Mouse (Mus musculus) lung, adult 2 months (tissue): ENCODE measurements around the gene Cd248.

ENCODE experiments used
- CTCF ChIP-seq: fragments of 200-500 bp; IDR thresholded peaks from 2 replicates; pipeline ENCODE4 v1.5.1; 2011; ENCODE audit warnings: mild to moderate bottlenecking, low read length, control low read depth; ENCODE audit not compliant: insufficient read depth
- POLR2A ChIP-seq: fragments of 200-500 bp; IDR thresholded peaks from 2 replicates; pipeline ENCODE4 v1.6.1; 2011; ENCODE audit warnings: low read depth, mild to moderate bottlenecking, control low read depth, low read length, borderline replicate concordance; ENCODE audit errors: extremely low read depth

DNA sequence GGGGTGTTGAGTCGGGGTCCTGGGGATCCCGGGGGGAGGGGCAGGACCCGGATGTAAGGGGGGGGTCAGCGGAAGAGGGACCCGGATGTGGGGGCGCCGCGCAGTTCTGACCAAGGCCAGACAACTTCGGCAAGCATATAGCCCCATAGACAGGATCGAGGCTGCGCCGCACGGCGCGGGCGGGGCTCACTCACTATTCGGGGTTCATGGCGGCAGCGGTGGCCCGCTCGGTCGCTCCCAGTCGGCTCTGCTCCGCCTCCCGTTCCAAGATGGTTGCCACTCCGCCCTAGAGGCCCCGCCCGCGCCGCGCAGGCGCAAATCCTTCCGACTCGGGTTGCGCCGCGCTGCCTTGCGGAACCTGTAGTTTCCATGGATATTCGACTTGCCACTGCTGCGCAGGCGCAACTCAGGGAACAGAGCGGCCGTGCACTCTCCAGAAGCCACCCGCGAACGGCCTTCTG is 38.9 kb downstream of the Cd248 start, which contains the start of gene Rab1b:
- TF ChIP-seq CTCF: no peak
- peak; percentile 79; the same call in 1 of the 2 replicates for TF ChIP-seq POLR2A
